Mouse (Mus musculus): ENCODE results near the gene Sbk2. TPM values are rescaled to one million over a fixed set of nuclear protein-coding genes. Genes with fewer than 3 reads are reported as not detected.

Sbk2 gene
- polyA plus RNA-seq, 1 experiment: 0.58 TPM

DNA sequence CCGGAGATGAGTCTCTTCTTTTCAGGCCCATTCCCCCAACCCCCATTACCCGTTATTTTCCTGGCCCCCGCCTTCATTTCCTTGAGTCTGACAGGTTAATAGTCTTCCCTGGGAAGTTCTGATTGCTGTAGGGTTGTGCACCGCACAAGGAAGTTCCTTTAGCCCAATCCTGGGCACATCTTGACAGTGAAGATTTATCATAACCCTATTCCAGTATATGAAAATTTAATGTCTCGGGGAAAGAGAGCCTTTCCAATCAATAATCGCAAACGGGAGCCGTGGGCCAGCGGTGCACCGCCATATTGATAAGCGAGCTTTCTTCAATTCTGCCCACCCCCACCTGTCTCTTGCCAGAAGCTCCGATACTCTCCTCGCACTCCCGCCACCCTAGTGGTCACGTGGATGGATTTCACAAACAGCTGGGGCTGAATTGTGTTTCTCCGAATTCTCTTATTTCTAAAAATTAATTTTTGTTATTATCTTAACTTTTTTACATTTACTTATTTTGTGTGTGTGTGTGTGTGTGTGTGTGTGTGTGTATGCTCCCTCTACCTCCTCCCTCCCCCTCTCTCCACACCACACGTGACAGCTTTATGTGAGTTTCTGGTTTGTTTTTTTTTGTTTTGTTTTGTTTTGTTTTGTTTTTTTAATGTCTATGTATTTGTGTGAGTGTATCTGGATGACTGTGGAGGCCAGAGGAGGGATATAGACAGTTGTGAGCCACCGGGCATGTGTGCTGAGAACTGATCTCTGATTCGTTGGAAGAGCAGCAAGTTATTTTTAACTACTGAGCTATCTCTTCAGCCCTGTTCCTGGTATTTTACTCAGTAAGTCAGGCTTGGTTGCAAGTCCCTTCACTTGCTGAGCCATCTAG, 64.3 kb downstream of the Sbk2 start:
- no peak for TF ChIP-seq POLR2A (IDR thresholded peaks at IDR 0.05; ENCODE audit: borderline replicate concordance, low read depth, low read length)
- no peak for TF ChIP-seq CTCF (IDR thresholded peaks at IDR 0.05; ENCODE audit: low read depth, low read length)
- H3K4me1 ChIP-seq (ENCODE audit: control insufficient read depth, insufficient read depth, low read length): no peaks in the 10 kb centered on the region
- no peak overlapping the region for H3K4me3 ChIP-seq (ENCODE audit: insufficient read depth, low read length)
- H3K27ac ChIP-seq (ENCODE audit: insufficient read depth, low read depth, low read length): no peak overlapping the region

DNA sequence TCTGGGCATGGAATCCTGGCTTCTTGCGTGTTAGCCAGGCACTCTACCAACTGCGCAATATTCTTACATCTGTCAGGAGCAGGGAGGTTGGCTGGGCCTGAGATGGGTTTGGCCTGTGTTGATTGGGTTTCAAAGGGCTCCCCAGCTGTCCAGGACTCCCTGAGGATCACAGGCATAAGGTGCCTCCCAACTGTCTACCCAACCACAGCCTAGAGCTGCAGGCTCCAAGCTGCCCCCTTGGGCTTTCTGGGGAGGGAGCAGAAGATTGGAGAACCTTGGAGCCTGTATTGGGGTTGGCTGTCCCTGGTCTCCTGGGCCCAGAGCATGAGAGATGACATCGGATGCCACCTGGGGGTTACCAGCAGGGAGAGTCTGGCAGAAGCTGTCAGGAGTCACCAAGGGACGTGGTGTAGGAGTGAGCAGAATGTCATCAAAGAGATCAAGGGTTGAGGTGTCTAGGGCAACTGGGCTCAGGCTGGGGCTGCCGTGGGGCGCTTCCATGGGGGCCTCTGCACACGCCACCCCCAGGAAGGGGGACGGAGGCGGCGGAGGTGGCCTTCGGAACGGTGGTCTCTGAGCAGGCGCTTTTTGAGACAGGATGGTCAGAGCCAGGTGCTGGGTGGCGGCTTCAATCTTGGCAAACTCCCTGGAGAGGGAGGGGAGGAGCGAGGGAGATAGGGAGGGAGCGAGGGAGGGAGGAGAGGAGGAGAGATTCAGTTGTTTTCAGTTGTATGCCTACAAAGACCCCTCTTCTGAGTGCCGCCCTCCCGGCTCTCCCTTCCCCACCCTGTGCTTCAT, 65.2 kb downstream of the Sbk2 start:
- H3K4me3 ChIP-seq (ENCODE audit: insufficient read depth, low read length): no peak overlapping the region

DNA sequence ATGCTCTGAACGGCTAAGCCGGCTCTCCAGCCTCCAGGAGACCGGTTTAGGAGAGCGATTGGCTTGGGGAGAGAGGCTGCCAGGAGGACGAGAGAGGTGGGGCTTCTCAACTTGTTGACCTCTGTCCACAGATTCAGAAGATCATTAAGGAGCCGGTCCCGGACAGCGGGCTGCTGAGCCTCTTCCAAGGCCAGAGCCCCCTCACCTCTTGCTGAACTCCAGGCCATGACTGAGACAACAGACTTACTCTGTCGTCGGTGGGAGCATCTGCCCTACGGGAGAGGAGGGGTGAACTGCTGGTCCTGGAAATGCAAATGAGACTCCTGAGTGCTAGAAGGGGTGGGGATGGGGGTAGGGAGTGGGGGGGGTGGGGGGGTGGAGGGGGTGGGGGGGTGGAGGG, 69.0 kb downstream of the Sbk2 start:
- TF ChIP-seq POLR2A (IDR thresholded peaks at IDR 0.05; ENCODE audit: borderline replicate concordance, low read depth, low read length): no peak
- TF ChIP-seq CTCF (IDR thresholded peaks at IDR 0.05; ENCODE audit: low read depth, low read length): no peak
- Histone ChIP-seq H3K4me3 (ENCODE audit: insufficient read depth, low read length) (no peak overlapping the region), H3K4me1 (ENCODE audit: control insufficient read depth, insufficient read depth, low read length) (no peaks in the 10 kb centered on the region), H3K27ac (ENCODE audit: insufficient read depth, low read depth, low read length) (no peak overlapping the region)

More for the DNA sequence above, 65.2 kb downstream of the Sbk2 start:
- no peaks in the 10 kb centered on the region for H3K4me1 ChIP-seq (ENCODE audit: control insufficient read depth, insufficient read depth, low read length)
- TF ChIP-seq POLR2A (IDR thresholded peaks at IDR 0.05; ENCODE audit: borderline replicate concordance, low read depth, low read length) (no peak), CTCF (IDR thresholded peaks at IDR 0.05; ENCODE audit: low read depth, low read length) (no peak)
- no peak overlapping the region for H3K27ac ChIP-seq (ENCODE audit: insufficient read depth, low read depth, low read length)

Other genes starting within 250 kb of the Sbk2 start
- 33.6 and 36.4 TPM in 2 replicates for gene Tmem150b, start 239.2 kb downstream of the Sbk2 start, polyA plus RNA-seq (2012; ENCODE audit: insufficient read depth, insufficient read length, missing spikeins)
- 109 and 120 TPM in 2 replicates for gene Kmt5c, start 224.3 kb downstream of the Sbk2 start, polyA plus RNA-seq (2012; ENCODE audit: insufficient read depth, insufficient read length, missing spikeins)
- 8.0 and 8.1 TPM in 2 replicates for gene Cox6b2, start 211.3 kb downstream of the Sbk2 start, polyA plus RNA-seq (2012; ENCODE audit: insufficient read depth, insufficient read length, missing spikeins)
- not detected in 2 replicates for gene Fam71e2, start 193.1 kb downstream of the Sbk2 start, polyA plus RNA-seq (2012; ENCODE audit: insufficient read depth, insufficient read length, missing spikeins)
- gene Il11, start 181.5 kb downstream of the Sbk2 start, polyA plus RNA-seq (2012; ENCODE audit: insufficient read depth, insufficient read length, missing spikeins): not detected in 2 replicates
- gene Tmem190, start 181.5 kb downstream of the Sbk2 start, polyA plus RNA-seq (2012; ENCODE audit: insufficient read depth, insufficient read length, missing spikeins): not detected in 2 replicates
- 2.1 and 3.6 TPM in 2 replicates for gene Tmem238, start 174.8 kb downstream of the Sbk2 start, polyA plus RNA-seq (2012; ENCODE audit: insufficient read depth, insufficient read length, missing spikeins)
- gene Rpl28, start 171.5 kb downstream of the Sbk2 start, polyA plus RNA-seq (2012; ENCODE audit: insufficient read depth, insufficient read length, missing spikeins): 636 and 681 TPM in 2 replicates
- gene Ube2s, start 151.8 kb downstream of the Sbk2 start, polyA plus RNA-seq (2012; ENCODE audit: insufficient read depth, insufficient read length, missing spikeins): 109 and 131 TPM in 2 replicates
- not detected in 2 replicates for gene Shisa7, start 119.7 kb downstream of the Sbk2 start, polyA plus RNA-seq (2012; ENCODE audit: insufficient read depth, insufficient read length, missing spikeins)
- gene Isoc2b, start 94.1 kb downstream of the Sbk2 start, polyA plus RNA-seq (2012; ENCODE audit: insufficient read depth, insufficient read length, missing spikeins): 20.4 and 21.2 TPM in 2 replicates
- gene Isoc2a, start 87.3 kb downstream of the Sbk2 start, polyA plus RNA-seq (2012; ENCODE audit: insufficient read depth, insufficient read length, missing spikeins): 15.5 and 16.4 TPM in 2 replicates
- not detected in 2 replicates for gene Gm36210, start 57.9 kb downstream of the Sbk2 start, polyA plus RNA-seq (2012; ENCODE audit: insufficient read depth, insufficient read length, missing spikeins)
- gene Zfp628, start 49.2 kb downstream of the Sbk2 start, polyA plus RNA-seq (2012; ENCODE audit: insufficient read depth, insufficient read length, missing spikeins): 7.1 and 8.7 TPM in 2 replicates
- gene Nat14, start 42.4 kb downstream of the Sbk2 start, polyA plus RNA-seq (2012; ENCODE audit: insufficient read depth, insufficient read length, missing spikeins): 0.78 and 1.6 TPM in 2 replicates
- 0.24 TPM in 1 of 2 replicates, not detected in the other for gene Ssc5d, start 38.6 kb downstream of the Sbk2 start, polyA plus RNA-seq (2012; ENCODE audit: insufficient read depth, insufficient read length, missing spikeins)
- gene Sbk3, start 6.8 kb upstream of the Sbk2 start, polyA plus RNA-seq (2012; ENCODE audit: insufficient read depth, insufficient read length, missing spikeins): not detected in 2 replicates
- gene Zfp579, start 31.8 kb upstream of the Sbk2 start, polyA plus RNA-seq (2012; ENCODE audit: insufficient read depth, insufficient read length, missing spikeins): 33.6 and 34.6 TPM in 2 replicates
- gene Zfp524, start 50.0 kb upstream of the Sbk2 start, polyA plus RNA-seq (2012; ENCODE audit: insufficient read depth, insufficient read length, missing spikeins): 32.9 and 36.4 TPM in 2 replicates
- gene Fiz1, start 50.3 kb upstream of the Sbk2 start, polyA plus RNA-seq (2012; ENCODE audit: insufficient read depth, insufficient read length, missing spikeins): 20.5 and 23.6 TPM in 2 replicates
- not detected in 2 replicates for gene Gm44973, start 51.1 kb upstream of the Sbk2 start, polyA plus RNA-seq (2012; ENCODE audit: insufficient read depth, insufficient read length, missing spikeins)
- gene Zfp865, start 56.0 kb upstream of the Sbk2 start, polyA plus RNA-seq (2012; ENCODE audit: insufficient read depth, insufficient read length, missing spikeins): 19.8 and 30.1 TPM in 2 replicates
- gene Ccdc106, start 56.1 kb upstream of the Sbk2 start, polyA plus RNA-seq (2012; ENCODE audit: insufficient read depth, insufficient read length, missing spikeins): 0.43 and 0.61 TPM in 2 replicates
- not detected in 2 replicates for gene 4632433K11Rik, start 69.7 kb upstream of the Sbk2 start, polyA plus RNA-seq (2012; ENCODE audit: insufficient read depth, insufficient read length, missing spikeins)
- 2.6 and 3.8 TPM in 2 replicates for gene Zfp784, start 74.0 kb upstream of the Sbk2 start, polyA plus RNA-seq (2012; ENCODE audit: insufficient read depth, insufficient read length, missing spikeins)
- 6.1 and 7.7 TPM in 2 replicates for gene Zfp580, start 87.1 kb upstream of the Sbk2 start, polyA plus RNA-seq (2012; ENCODE audit: insufficient read depth, insufficient read length, missing spikeins)
- gene U2af2, start 97.7 kb upstream of the Sbk2 start, polyA plus RNA-seq (2012; ENCODE audit: insufficient read depth, insufficient read length, missing spikeins): 151 and 160 TPM in 2 replicates
- 198 and 202 TPM in 2 replicates for gene Epn1, start 115.8 kb upstream of the Sbk2 start, polyA plus RNA-seq (2012; ENCODE audit: insufficient read depth, insufficient read length, missing spikeins)
- not detected in 2 replicates for gene Rfpl4, start 152.5 kb upstream of the Sbk2 start, polyA plus RNA-seq (2012; ENCODE audit: insufficient read depth, insufficient read length, missing spikeins)
- 1.1 TPM in 1 of 2 replicates, not detected in the other for gene Rasl2-9, start 161.5 kb upstream of the Sbk2 start, polyA plus RNA-seq (2012; ENCODE audit: insufficient read depth, insufficient read length, missing spikeins)
- 0.17 TPM in 1 of 2 replicates, not detected in the other for gene Vmn1r55, start 185.3 kb upstream of the Sbk2 start, polyA plus RNA-seq (2012; ENCODE audit: insufficient read depth, insufficient read length, missing spikeins)
- not detected in 2 replicates for gene Vmn1r56, start 232.3 kb upstream of the Sbk2 start, polyA plus RNA-seq (2012; ENCODE audit: insufficient read depth, insufficient read length, missing spikeins)

Data from bone marrow macrophage, adult 2 months (primary cell).